Mouse (Mus musculus) MEL (cell line): Measurements from ENCODE around the gene Hmgcl. TPM values are rescaled to one million over a fixed set of nuclear protein-coding genes. Genes with fewer than 3 reads are reported as not detected.

Experiments used
- DNase-seq: peaks from one replicate; pipeline ENCODE4 v3.0.0; 2011; ENCODE audit warnings: low read depth, low spot score
- H3K27ac ChIP-seq: 2 replicates; pipeline ENCODE4 v1.5.1; 2012; ENCODE audit warnings: low read depth, mild to moderate bottlenecking, control low read depth, low read length, moderate library complexity; ENCODE audit not compliant: control insufficient read depth
- H3K27me3 ChIP-seq, 2 experiments: fragments of 150-350 bp in 1 of 2; sonication (generic) in 1 of 2; 2 replicates each; pipeline ENCODE4 v1.6.1; 2012; ENCODE audit warnings: low read length in 2 of 2, mild to moderate bottlenecking in 2 of 2, improper control_type of control experiment in 1 of 2, moderate library complexity in 1 of 2; ENCODE audit not compliant: insufficient read depth in 2 of 2, control insufficient read depth in 1 of 2
- H3K36me3 ChIP-seq, 2 experiments: 2 replicates each; pipeline ENCODE4 v1.6.1; 2012 to 2014; ENCODE audit warnings: low read length in 2 of 2, improper control_type of control experiment in 1 of 2, inconsistent platforms in 1 of 2, mild to moderate bottlenecking in 1 of 2; ENCODE audit not compliant: insufficient read depth in 2 of 2, control insufficient read depth in 1 of 2
- H3K4me1 ChIP-seq, 2 experiments: fragments of 150-350 bp in 1 of 2; sonication (generic) in 1 of 2; 2 replicates each; pipeline ENCODE4 v1.6.1; 2012; ENCODE audit warnings: low read length in 2 of 2, improper control_type of control experiment in 1 of 2, mild to moderate bottlenecking in 1 of 2; ENCODE audit not compliant: insufficient read depth in 2 of 2, control insufficient read depth in 1 of 2
- H3K4me3 ChIP-seq, 2 experiments: fragments of 150-350 bp in 1 of 2; sonication (generic) in 1 of 2; 2 replicates each; pipeline ENCODE4 v1.5.1; 2012; ENCODE audit warnings: low read depth in 2 of 2, low read length in 2 of 2, mild to moderate bottlenecking in 2 of 2, moderate library complexity in 2 of 2, control low read depth in 1 of 2, improper control_type of control experiment in 1 of 2; ENCODE audit not compliant: control insufficient read depth in 1 of 2, insufficient read depth in 1 of 2
- H3K79me2 ChIP-seq: 2 replicates; pipeline ENCODE4 v1.6.1; 2012; ENCODE audit warnings: mild to moderate bottlenecking, low read length, moderate library complexity; ENCODE audit not compliant: control insufficient read depth, poor library complexity, insufficient read depth
- H3K9ac ChIP-seq: 2 replicates; pipeline ENCODE4 v1.6.1; 2012; ENCODE audit warnings: low read depth, mild to moderate bottlenecking, control low read depth, low read length, moderate library complexity; ENCODE audit not compliant: control insufficient read depth, poor library complexity, severe bottlenecking
- H3K9me3 ChIP-seq: fragments of 150-350 bp; sonication (generic); replicated peaks from 2 replicates; pipeline ENCODE4 v1.6.1; 2012; ENCODE audit warnings: mild to moderate bottlenecking, low read length, improper control_type of control experiment, moderate library complexity; ENCODE audit not compliant: insufficient read depth
- E2F4 ChIP-seq: IDR thresholded peaks from 2 replicates; pipeline ENCODE4 v1.6.1; 2011; ENCODE audit warnings: low read depth, low read length, improper control_type of control experiment, borderline replicate concordance
- ELF1 ChIP-seq: IDR thresholded peaks from 2 replicates; pipeline ENCODE4 v1.6.1; 2014; ENCODE audit warnings: low read depth, mild to moderate bottlenecking, inconsistent platforms, low read length, improper control_type of control experiment, moderate library complexity
- EP300 ChIP-seq, 2 experiments: IDR thresholded peaks; 2 replicates each; pipeline ENCODE4 v1.6.1; 2011; ENCODE audit warnings: improper control_type of control experiment in 2 of 2, low read length in 2 of 2, low read depth in 1 of 2, mild to moderate bottlenecking in 1 of 2
- ETS1 ChIP-seq: IDR thresholded peaks from 2 replicates; pipeline ENCODE4 v1.6.1; 2012; ENCODE audit warnings: low read depth, mild to moderate bottlenecking, inconsistent platforms, low read length, improper control_type of control experiment, moderate library complexity
- GABPA ChIP-seq: IDR thresholded peaks from 2 replicates; pipeline ENCODE4 v1.6.1; 2012; ENCODE audit warnings: low read depth, mild to moderate bottlenecking, inconsistent platforms, low read length, improper control_type of control experiment, moderate library complexity
- KAT2A ChIP-seq: conservative IDR thresholded peaks from 2 replicates; pipeline ENCODE4 v1.6.1; 2012; ENCODE audit warnings: low read depth, low read length, improper control_type of control experiment, inconsistent platforms
- MAFK ChIP-seq: IDR thresholded peaks from 2 replicates; pipeline ENCODE4 v1.6.1; 2011; ENCODE audit warnings: low read depth, mild to moderate bottlenecking, low read length, improper control_type of control experiment, borderline replicate concordance
- MAX ChIP-seq: IDR thresholded peaks from 2 replicates; pipeline ENCODE4 v1.6.1; 2011; ENCODE audit warnings: low read length, improper control_type of control experiment
- MEF2A ChIP-seq: IDR thresholded peaks from 2 replicates; pipeline ENCODE4 v1.6.1; 2014; ENCODE audit warnings: low read depth, mild to moderate bottlenecking, inconsistent platforms, low read length, improper control_type of control experiment; ENCODE audit not compliant: poor library complexity, insufficient replicate concordance, severe bottlenecking; ENCODE audit errors: extremely low read depth
- MXI1 ChIP-seq: IDR thresholded peaks from 2 replicates; pipeline ENCODE4 v1.6.1; 2011; ENCODE audit warnings: mild to moderate bottlenecking, low read depth, low read length, improper control_type of control experiment
- MYC ChIP-seq: IDR thresholded peaks from 2 replicates; pipeline ENCODE4 v1.6.1; 2011; ENCODE audit warnings: low read depth, mild to moderate bottlenecking, low read length, improper control_type of control experiment, moderate library complexity
- RAD21 ChIP-seq: IDR thresholded peaks from 2 replicates; pipeline ENCODE4 v1.6.1; 2011; ENCODE audit warnings: mild to moderate bottlenecking, low read depth, low read length, improper control_type of control experiment
- SIN3A ChIP-seq: IDR thresholded peaks from 2 replicates; pipeline ENCODE4 v1.6.1; 2012; ENCODE audit warnings: low read length, improper control_type of control experiment, inconsistent platforms
- UBTF ChIP-seq: IDR thresholded peaks from 2 replicates; pipeline ENCODE4 v1.6.1; 2012; ENCODE audit warnings: low read depth, mild to moderate bottlenecking, inconsistent platforms, low read length, improper control_type of control experiment, moderate library complexity, borderline replicate concordance; ENCODE audit not compliant: insufficient read depth
- USF1 ChIP-seq: IDR thresholded peaks from 2 replicates; pipeline ENCODE4 v1.6.1; 2014; ENCODE audit warnings: low read depth, mild to moderate bottlenecking, inconsistent platforms, low read length, improper control_type of control experiment, moderate library complexity
- USF2 ChIP-seq, 2 experiments: IDR thresholded peaks; 2 replicates each; pipeline ENCODE4 v1.6.1; 2011 to 2012; ENCODE audit warnings: improper control_type of control experiment in 2 of 2, low read length in 2 of 2, borderline replicate concordance in 1 of 2, inconsistent platforms in 1 of 2, low read depth in 1 of 2, mild to moderate bottlenecking in 1 of 2; ENCODE audit not compliant: insufficient read depth in 1 of 2
- ZC3H11A ChIP-seq: IDR thresholded peaks from 2 replicates; pipeline ENCODE4 v1.6.1; 2012; ENCODE audit warnings: low read depth, mild to moderate bottlenecking, inconsistent platforms, low read length, improper control_type of control experiment
- polyA plus RNA-seq, 2 experiments: library from polyadenylated mRNA; stranded (reverse) in 1 of 2; unstranded in 1 of 2; fragments of >175 nt in 1 of 2; fragments of >200 nt in 1 of 2; gene quantifications; 2 replicates each; pipeline versions ENCODE4 v1.2.1 to v1.2.4; 2012; ENCODE audit warnings: low replicate concordance in 2 of 2, low read depth in 1 of 2; ENCODE audit not compliant: insufficient read length in 2 of 2, insufficient read depth in 1 of 2, missing spikeins in 1 of 2
- total RNA-seq: library from RNA; depleted of rRNA; stranded (reverse); fragments of 300-350 nt; gene quantifications from 2 replicates; pipeline ENCODE4 v1.2.3, GENCODE M21; 2012

The Hmgcl gene
- total and polyA plus RNA-seq, 3 experiments = 48.7 to 66.5 TPM; not detected in 1

- TF ChIP-seq USF2 (IDR thresholded peaks at IDR 0.05; ENCODE audit: borderline replicate concordance in 1 of 2, insufficient read depth in 1 of 2, low read depth in 1 of 2, low read length in 2 of 2) = no peak
- TF ChIP-seq, all 39 proteins: peak for 13
Measured at GRCm38 (mm10) chr4:135913433-135913832, 32.8 kb upstream of the Hmgcl start (continued).

- peak; percentile 84 for DNase-seq
- Histone ChIP-seq H3K4me3 (peak overlapping the region; percentile 34 to 46), H3K9ac (peak overlapping the region; percentile 52), H3K79me2 (peaks cover 13% of the 10 kb centered on the region), H3K4me1 (peaks cover 6 to 31% of the 10 kb centered on the region in 2 experiments), H3K27ac (peak overlapping the region; percentile 90), H3K27me3 (no peaks in the 10 kb centered on the region), H3K9me3 (no peaks in the 10 kb centered on the region), H3K36me3 (peaks cover 0 to 23% of the 10 kb centered on the region in 2 experiments; a peak in 2 of 4 replicates)
- no peak for TF ChIP-seq MAFK
- TF ChIP-seq ZC3H11A = no peak
- TF ChIP-seq MXI1 = no peak; the same call in 1 of the 2 replicates
- no peak for TF ChIP-seq GABPA
- TF ChIP-seq ELF1 = peak; percentile 71; the same call in 1 of the 2 replicates
- TF ChIP-seq KAT2A = no peak
- no peak for TF ChIP-seq RAD21
- peak; percentile 84 for TF ChIP-seq SIN3A
- no peak for TF ChIP-seq USF1
- TF ChIP-seq MYC = peak; percentile 48; the same call in 1 of the 2 replicates
- no peak for TF ChIP-seq E2F4
- peak; percentile 66 to 67 for TF ChIP-seq EP300 (IDR thresholded peaks at IDR 0.05; ENCODE audit: low read depth in 1 of 2, low read length in 2 of 2)
- no peak for TF ChIP-seq UBTF
Measured at GRCm38 (mm10) chr4:135918635-135919279, 27.5 kb upstream of the Hmgcl start.

GRCm38 (mm10) chr4:135919280-135919639, 27.0 kb upstream of the Hmgcl start:
- Histone ChIP-seq H3K4me3 (peak overlapping the region; percentile 34 to 46), H3K36me3 (peaks cover 0 to 20% of the 10 kb centered on the region in 2 experiments; a peak in 2 of 4 replicates), H3K4me1 (peaks cover 3 to 26% of the 10 kb centered on the region in 2 experiments), H3K9ac (peak overlapping the region; percentile 52), H3K27me3 (no peaks in the 10 kb centered on the region), H3K9me3 (no peaks in the 10 kb centered on the region), H3K27ac (peak overlapping the region; percentile 90), H3K79me2 (peaks cover 11% of the 10 kb centered on the region)
- DNase-seq = no peak
- no peak for TF ChIP-seq MEF2A
- TF ChIP-seq USF2 (IDR thresholded peaks at IDR 0.05; ENCODE audit: borderline replicate concordance in 1 of 2, insufficient read depth in 1 of 2, low read depth in 1 of 2, low read length in 2 of 2) = 0 out of 4 replicates have a peak, but pooled peaks of 1 of the 2 experiments have one; percentile 33
- peak; percentile 79; the same call in 1 of the 2 replicates for TF ChIP-seq MXI1
- TF ChIP-seq SIN3A = peak; percentile 7; the same call in 1 of the 2 replicates
- TF ChIP-seq ZC3H11A = no peak
- TF ChIP-seq ETS1 = 0 out of 2 replicates have a peak, but pooled peaks have one; percentile 9
- TF ChIP-seq USF1 = peak; percentile 85
- TF ChIP-seq MYC = 0 out of 2 replicates have a peak, but pooled peaks have one; percentile 9
- TF ChIP-seq MAX = peak; percentile 70
- TF ChIP-seq, all 39 proteins: peak for 7
